Mouse (Mus musculus) c-Kit-positive CD71-positive TER-119-positive erythroid progenitor cells, embryonic 14.5 days (primary cell): Measurements from ENCODE around the gene S100a10.
"Not testable (repeated sequence)": the region's sequence is repeated elsewhere in the genome, so short reads cannot be mapped to it uniquely, and the experiment has no call there.

ENCODE experiments used
- DNase-seq: peaks from one replicate; pipeline ENCODE4 v3.0.0-alpha.2; 2013; ENCODE audit warnings: low spot score

Gene S100a10

GRCm38 (mm10) chr3:93554981-93555877, at the start of gene S100a10:
TSS of gene S100a10 (plus strand) at chr3:93555080.
- peak; percentile 33 for DNase-seq

DNA sequence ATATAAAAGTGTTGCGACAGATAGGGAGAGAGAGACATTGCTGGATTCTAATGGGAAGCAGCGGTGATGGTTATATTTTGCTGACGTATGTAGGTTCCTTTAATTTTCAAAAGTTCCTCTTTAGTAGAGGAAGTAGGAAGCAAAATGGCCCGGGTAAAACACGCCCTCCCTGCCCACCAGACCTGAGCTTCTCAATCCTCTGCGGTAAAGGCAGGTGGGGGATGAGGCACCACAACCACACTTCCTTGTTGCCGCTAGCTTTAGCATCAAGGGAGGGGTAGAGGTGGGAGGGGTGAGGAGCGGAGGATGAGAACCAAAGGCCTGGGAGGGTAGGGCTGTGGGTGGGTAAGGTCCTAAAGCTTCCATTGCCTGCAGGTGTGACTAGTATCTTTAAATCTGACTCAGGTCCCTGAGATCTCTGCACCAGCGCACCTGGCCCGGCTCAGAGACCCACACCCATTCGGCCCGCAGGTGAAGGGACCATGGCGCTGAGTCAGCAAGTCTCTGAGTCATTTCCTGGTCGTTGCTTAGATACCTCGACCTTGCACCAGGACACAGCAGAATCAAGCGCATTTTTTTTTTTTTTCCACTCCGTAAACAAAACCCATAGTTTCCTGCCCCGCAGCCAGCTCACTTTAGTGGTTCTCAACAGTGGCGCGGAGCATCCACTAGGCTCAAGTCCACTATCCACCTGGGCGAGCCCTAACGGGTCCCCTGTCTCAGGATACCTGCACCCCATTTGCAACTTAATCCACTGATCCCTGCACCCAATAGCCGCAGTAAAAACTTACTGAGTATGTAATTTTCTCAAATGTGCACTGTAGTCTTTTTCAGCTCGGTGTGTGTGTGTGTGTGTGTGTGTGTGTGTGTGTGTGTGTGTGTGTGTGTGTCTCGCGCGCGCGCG, 48.7 kb upstream of the S100a10 start:
- DNase-seq: no peak

GRCm38 (mm10) chr3:93506881-93507325, 48.0 kb upstream of the S100a10 start:
- no peak for DNase-seq

DNA sequence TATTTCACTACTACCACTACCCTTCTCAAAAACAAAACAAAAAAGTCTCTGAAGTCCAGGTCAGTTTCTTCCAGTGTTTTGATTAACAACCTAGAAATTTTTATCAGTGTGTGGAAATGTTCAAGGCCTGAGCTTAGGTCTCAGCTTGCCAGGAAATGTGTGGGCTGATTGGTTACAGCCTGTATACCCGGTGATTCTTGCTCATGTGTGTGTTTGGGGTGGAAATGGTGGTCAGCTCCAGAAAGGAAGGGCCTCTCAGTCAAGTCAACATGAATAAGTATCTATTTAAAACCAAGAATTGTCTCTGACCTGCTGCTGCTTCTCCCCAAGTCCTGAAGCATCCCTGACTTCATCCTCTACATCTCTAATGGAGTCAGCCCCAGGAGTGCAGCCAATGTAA, 45.6 kb upstream of the S100a10 start:
- no peak for DNase-seq

GRCm38 (mm10) chr3:93511036-93511435, 43.8 kb upstream of the S100a10 start:
- DNase-seq: no peak

DNA sequence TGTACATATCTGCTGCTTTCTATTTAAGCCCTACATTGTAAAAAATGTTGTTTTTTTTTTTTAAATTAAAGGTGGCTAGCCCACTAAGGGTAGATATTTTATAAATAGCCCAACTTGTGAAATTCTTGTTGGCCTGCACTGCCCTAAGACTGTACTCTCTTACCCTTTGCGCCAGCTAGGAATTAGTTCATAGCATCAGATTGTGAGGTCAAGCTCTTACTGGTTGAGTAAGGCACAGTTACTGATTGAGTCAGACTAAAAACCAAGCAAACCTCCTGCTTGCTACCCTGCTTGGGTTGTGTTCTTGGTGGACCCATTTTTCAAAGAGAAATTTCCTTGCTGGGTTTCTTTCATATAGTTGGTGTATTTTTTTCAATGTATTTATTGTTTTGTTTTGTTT, 43.1 kb upstream of the S100a10 start:
- no peak for DNase-seq

DNA sequence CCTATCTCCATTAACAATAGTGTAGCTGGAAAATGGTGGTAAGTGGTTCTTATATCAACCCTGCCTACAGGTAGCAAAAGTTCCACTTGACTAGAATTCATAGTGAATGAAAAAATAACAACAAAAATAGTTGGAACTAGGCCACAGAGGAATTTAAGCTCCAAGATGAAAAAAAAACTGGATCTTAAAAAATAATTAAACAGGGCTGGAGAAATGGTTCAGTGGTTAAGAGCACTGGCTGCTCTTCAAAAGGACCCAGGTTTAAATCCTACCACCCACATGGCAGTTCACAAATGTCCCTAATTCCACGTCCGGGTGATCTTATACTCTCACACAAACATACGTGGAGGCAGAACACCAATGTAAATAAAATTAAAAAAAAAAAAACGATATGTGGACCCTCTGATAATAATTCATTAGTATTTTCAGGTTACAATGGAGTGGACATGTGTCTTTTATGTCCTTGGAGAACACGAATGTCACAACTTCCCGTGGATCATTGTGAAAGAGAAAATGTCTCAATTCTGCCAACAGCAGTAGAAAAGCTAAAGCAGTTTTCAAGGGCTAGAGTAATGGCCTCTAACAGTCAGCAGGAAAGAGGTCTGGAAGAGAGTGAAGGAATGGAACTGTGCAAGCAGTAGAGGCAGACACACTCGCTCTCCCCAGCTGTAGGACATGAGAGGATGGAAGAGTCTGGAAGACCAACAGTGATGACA, 42.3 kb upstream of the S100a10 start:
- DNase-seq: no peak

DNA sequence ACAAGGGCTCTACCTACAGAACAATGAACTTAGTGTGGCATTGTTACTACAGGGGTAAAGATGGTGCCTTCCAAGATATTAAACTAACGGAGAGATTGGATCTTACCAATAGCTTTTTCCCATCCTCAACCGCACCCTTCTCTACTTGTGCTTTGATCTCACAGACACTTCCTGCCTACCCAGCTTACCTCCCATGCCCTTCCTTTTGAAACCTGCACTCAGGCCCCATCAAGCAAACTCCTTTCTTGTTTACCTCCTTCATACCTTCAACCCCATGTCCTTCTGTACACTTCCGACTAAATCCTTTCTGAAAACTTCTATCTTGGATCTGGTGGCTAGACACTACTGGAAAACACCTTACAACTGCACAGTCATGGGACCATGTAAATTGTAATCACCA, 40.3 kb upstream of the S100a10 start:
- DNase-seq: no peak

DNA sequence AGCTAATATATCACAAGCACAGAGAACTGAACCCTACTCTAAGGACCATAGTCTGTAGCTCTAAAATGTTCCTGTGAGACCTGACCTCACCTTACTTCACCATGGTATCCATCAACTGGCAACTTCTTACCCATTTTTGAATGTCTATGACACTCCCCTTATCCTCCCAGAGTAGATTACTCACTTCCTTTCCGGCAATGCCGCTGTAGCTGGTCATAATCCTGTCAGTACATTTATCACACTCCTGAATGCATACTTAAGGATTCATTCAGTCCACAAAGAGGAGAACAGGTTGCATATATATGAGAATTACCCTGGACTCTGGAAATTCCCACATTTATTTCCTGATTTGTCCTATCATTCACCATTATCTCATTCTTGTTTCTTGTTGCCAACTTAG, 37.5 kb upstream of the S100a10 start:
- no peak for DNase-seq

DNA sequence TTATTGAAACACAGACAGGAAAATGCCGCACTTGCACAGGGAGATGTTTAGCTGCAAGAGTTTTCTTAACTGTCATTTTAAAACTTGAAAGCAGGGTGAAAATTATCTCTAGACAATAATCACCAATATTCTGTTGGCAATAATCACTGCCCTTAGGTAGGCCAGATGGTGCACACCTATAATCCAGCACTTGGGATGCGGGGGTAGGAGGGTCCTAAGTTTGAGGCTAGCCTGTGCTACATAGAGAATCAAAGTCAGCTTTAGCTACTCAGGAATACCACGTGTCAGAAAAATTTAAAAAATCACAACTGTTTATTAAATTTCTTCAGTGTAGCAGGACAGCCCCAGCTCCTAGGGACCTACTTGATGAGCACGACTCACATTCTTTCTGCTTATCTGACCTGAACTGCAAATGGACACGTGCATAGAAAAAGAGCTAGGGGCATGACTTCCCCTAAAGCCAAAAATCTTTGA, 35.0 kb upstream of the S100a10 start:
- DNase-seq: no peak

DNA sequence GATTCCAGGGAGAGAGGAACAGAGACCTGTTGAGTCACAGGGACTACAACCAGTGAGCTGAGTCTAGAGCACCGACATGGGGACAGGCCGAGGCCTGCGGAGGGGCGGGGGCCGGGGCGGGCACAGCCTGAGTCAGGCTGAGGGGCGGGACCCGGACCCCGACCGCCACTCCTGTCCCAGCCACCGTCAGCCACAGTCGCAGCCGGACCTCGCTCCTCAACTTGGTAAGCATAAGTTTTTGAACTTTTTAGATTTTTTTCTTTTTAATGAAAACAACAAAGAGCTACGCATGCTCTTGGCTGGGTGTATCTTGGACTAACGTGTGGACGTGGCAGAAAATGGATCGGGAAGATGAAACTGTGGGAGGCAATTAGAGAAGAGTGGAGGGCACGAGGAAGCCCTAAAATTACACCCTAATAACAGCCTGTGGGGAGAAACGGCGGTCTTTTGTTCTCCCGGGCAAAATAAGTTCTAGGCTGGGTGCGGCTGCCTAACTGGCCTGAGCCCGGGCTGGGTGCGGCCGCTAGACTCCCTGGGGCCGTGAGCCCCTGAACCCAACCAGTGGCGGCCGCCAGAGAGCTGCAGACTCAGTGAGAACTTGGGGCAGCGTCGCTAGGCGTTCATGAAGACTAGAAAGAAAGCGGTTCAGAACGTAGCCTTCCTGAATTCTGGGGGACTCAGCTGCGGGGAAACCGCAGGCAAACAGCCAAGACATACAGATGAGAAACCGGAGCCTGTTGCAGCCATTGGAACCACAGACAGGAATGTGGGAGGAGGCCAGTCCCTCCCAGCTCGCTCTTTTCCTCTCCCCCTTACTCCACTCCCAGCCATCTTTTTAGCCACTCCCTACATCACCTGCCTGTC, 34.3 kb upstream of the S100a10 start, which contains the start of gene S100a11:
Gene S100a11 (plus strand): TSS at position 159 of the 864 bp plus-strand sequence.
- DNase-seq: peak; percentile 16

DNA sequence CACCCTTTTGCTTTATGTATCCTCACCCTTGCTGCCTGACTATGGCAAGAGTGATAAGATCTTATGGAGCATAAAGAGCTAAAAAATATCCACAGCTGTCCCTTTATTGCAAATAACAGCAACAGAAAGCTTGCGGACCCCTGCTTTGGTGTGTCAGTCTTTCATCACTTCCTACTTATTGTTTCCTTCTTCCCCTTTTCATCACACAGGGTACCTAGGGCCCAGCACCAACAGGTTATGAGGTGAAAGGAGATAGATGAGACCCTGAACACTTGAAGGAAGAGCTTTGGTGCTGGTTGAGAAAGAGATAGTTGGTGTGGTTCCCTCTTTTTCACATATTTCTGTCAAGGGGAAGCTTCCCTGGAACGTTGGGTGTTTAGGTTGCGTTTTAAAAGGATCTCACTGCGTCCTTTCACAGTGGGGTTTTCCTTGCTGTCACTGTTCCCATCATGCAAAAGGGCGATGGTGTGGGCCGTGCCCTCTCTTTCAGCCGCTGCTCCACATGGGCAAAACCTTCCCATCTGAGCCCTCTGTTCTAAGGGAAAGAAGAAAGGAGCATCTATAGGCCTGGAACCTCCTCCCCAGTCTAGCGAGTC, 33.3 kb upstream of the S100a10 start:
- DNase-seq: no peak

- no peak for DNase-seq
These were observed 32.3 kb upstream of the S100a10 start for GRCm38 (mm10) chr3:93522611-93523010.

DNA sequence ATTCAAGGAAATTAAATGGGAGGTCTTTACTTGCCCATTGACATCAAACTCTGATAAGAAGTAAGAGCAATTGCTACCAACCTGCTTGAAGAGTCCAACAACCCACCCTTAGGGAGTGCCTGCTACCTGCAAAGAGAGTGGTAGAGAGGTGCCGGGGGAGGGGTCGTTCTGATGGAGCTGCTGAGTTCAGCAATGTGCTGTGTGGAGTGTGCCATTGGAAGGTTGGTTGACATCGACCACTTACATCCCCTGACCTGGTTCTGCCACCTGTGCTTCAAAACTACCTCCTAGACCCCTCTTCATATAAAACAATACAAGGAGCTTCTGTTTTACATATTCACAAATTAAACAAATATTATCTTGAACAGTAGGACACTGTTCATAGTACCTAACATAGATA, 27.6 kb upstream of the S100a10 start:
- no peak for DNase-seq

DNA sequence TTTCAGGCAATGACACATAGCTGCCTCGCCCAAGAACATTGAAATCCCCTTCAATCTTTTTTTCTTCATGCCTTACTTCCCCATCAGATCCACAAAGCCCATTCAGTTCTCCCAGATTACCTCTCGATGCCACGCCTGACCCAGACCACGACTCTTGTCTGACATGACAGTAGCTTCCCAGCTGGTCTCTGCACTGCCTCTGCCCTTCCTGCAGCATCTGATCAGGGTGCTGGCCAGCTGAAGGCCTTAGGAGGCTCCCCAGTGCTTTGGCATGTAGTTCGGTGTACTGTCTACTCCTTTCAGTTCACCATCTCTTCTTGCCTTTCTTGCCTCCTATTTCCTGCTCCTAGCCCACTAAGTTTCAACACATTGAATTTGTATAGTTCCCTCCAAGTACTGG, 26.1 kb upstream of the S100a10 start:
- DNase-seq: no peak

- DNase-seq: no peak
These were observed 17.8 kb upstream of the S100a10 start for GRCm38 (mm10) chr3:93537068-93537576.

- no peak for DNase-seq
These were observed 16.4 kb upstream of the S100a10 start for GRCm38 (mm10) chr3:93538486-93538885.

DNA sequence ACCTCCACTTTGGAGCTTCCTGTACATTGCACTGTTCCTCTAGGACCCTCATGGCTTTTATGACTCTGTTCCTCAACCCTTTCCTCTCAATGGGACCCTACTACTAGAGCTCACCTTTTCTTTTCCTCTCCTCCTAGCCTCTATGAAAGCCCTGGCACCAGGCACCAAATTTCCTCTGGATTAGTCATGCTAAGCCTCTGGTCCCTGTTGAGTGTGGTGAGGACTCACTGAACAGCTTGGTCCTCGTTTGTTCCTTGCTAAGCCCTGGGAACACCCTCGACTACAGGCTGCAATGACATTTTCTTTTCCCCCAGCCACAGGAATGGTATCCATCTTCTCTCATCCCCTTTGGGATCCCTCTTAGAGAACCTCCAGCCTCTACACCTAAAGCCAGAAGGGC, 13.4 kb upstream of the S100a10 start:
- DNase-seq: no peak

GRCm38 (mm10) chr3:93544170-93544569, 10.7 kb upstream of the S100a10 start:
- DNase-seq: not testable (repeated sequence)

GRCm38 (mm10) chr3:93547099-93547648, 7.7 kb upstream of the S100a10 start:
- peak; percentile 63 for DNase-seq
